ENCODE assay signal across 30 mouse cellular contexts in the genomic region with DNA sequence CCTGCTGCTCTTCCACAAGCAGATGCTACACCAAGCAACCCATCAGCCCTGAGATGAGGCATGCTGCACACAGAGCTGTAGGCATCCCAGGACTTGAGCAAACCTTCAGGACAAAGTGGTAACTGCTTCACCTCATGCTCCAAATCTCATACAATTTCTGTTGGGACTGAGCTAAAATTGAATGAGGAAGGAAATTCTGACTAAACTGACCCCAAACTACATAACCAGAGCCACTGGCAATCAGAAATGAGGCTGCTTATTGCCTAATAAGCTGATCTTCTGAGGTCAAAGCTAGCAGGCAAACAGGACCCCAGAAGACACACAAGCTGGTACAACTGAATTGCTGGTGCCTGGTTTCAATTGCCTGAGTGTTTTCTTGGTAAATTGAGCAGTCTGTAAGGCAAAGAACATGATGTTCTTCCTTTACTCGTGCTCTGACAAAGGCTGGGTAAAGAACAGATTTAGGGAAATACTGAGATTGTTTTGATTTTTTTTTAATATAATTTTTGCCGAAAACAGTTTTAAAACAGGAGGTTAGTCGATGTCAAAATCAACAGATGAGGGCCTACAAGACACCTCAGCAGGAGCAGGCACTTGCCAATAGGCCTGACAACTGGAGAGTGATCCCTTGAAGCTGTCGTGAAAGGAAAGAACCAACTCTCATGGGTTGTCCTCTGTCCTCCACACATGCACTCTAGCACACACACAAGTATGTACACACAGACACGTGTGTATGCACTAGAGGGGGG.
DNase-seq lines count a peak whose midpoint lies in the region; ATAC-seq and TF ChIP-seq lines count a peak whose summit lies in the region.
"Had no signal": no experiment of that assay in that cellular context is flagged by ENCODE, and none has a peak within 500 bp of the region (broad histone marks: within the 10 kb centered on the region; RNA-seq: fewer than 3 reads in every experiment).

No protein-coding gene starts in this region.

- H3K36me3 ChIP-seq in liver, postnatal 0 days (replicated peaks; ENCODE audit: insufficient read depth, low read length), result no peaks in the 10 kb centered on the region
- H3K36me3 ChIP-seq in liver, embryonic 11.5 days (ENCODE audit: control insufficient read depth, insufficient read depth, low read length), result no peaks in the 10 kb centered on the region
- H3K36me3 ChIP-seq: kidney, embryonic 15.5 days; liver, embryonic 15.5 days; midbrain, embryonic 10.5 days; midbrain, embryonic 15.5 days; neural tube, embryonic 12.5 days had no signal

- H3K27ac ChIP-seq in liver, postnatal 0 days (ENCODE audit: low read depth), result no peak overlapping the region
- H3K27ac ChIP-seq in liver, embryonic 11.5 days (ENCODE audit: low read depth, low read length), result no peak overlapping the region
- H3K27ac ChIP-seq: kidney, embryonic 15.5 days; layer of hippocampus, adult 2 months; liver, embryonic 15.5 days; midbrain, embryonic 10.5 days; midbrain, embryonic 15.5 days; neural tube, embryonic 12.5 days; stomach, postnatal 0 days had no signal

- H3K9ac ChIP-seq in liver, postnatal 0 days (replicated peaks), result no peak overlapping the region
- no peak overlapping the region for H3K9ac ChIP-seq in liver, embryonic 11.5 days (ENCODE audit: low read depth, low read length)
- H3K9ac ChIP-seq: forebrain, postnatal 0 days; kidney, embryonic 15.5 days; liver, embryonic 15.5 days; midbrain, embryonic 15.5 days; neural tube, embryonic 12.5 days had no signal

- no peak for TF ChIP-seq CTCF in liver, postnatal 0 days (IDR thresholded peaks at IDR 0.05; ENCODE audit: low read depth)

- WGBS in liver, postnatal 0 days (ENCODE audit: insufficient replicate concordance), result 68% methylated on average over 5 of the region's 5 CpGs
- WGBS in liver, embryonic 11.5 days, result 75% methylated on average over 5 of the region's 5 CpGs

- peak; percentile 36; the same call in 1 of the 2 replicates for ATAC-seq in liver, postnatal 0 days
- ATAC-seq in liver, embryonic 11.5 days (replicated peaks; ENCODE audit: low FRiP score), result no peak
- peak; percentile 48 to 56; a peak in 3 of 4 replicates for ATAC-seq in hematopoietic stem cell, adult 5-6 weeks (replicated peaks in 1 of 2; ENCODE audit: insufficient read depth in 1 of 2, low FRiP score in 2 of 2, low TSS enrichment in 1 of 2, low read depth in 1 of 2, poor library complexity in 2 of 2, severe bottlenecking in 2 of 2)
- ATAC-seq: CD4-positive, CD25-positive, alpha-beta regulatory T cell, adult 4 months; forebrain, postnatal 0 days; hindbrain, embryonic 16.5 days; midbrain, embryonic 15.5 days had no signal

- no peaks in the 10 kb centered on the region for H3K9me3 ChIP-seq in liver, postnatal 0 days (ENCODE audit: low read length)
- no peaks in the 10 kb centered on the region for H3K9me3 ChIP-seq in liver, embryonic 11.5 days (ENCODE audit: control insufficient read depth, low read length)
- H3K9me3 ChIP-seq: kidney, embryonic 15.5 days; liver, embryonic 15.5 days; midbrain, embryonic 10.5 days; midbrain, embryonic 15.5 days; neural tube, embryonic 12.5 days had no signal

- H3K4me2 ChIP-seq in liver, postnatal 0 days (ENCODE audit: low read depth, low read length), result no peak overlapping the region
- H3K4me2 ChIP-seq in liver, embryonic 11.5 days, result no peak overlapping the region
- H3K4me2 ChIP-seq: kidney, embryonic 15.5 days; liver, embryonic 15.5 days; midbrain, embryonic 15.5 days; neural tube, embryonic 12.5 days had no signal

- no peak for TF ChIP-seq EP300 in liver, postnatal 0 days (IDR thresholded peaks at IDR 0.05; ENCODE audit: low read depth)

- no peak for DNase-seq in liver, postnatal 0 days
- DNase-seq in liver, embryonic 11.5 days (ENCODE audit: low spot score), result no peak
- peak; percentile 44 for DNase-seq in lung, postnatal 36 days
- DNase-seq in ovary, adult 18-20 months (ENCODE audit: low spot score), result no peak
- DNase-seq in T-cell, adult 2 months (ENCODE audit: low spot score), result no peak
- DNase-seq in cerebellum, adult 9-11 months, result no peak
- DNase-seq: adrenal gland, postnatal 36 days; cerebellum, adult 8-10 months; cerebellum, postnatal 36 days; embryo, embryonic 11 days; forebrain, postnatal 0 days; heart, postnatal 14 days; kidney, adult 18-20 months; kidney, postnatal 25 days; layer of hippocampus, postnatal 36 days; left cerebral cortex, postnatal 4 days; right cerebral cortex, postnatal 4 days; thymus, adult 2 months; thymus, postnatal 36 days had no signal

- no peaks in the 10 kb centered on the region for H3K4me1 ChIP-seq in liver, postnatal 0 days (ENCODE audit: insufficient read depth)
- no peaks in the 10 kb centered on the region for H3K4me1 ChIP-seq in liver, embryonic 11.5 days (replicated peaks; ENCODE audit: control insufficient read depth, insufficient read depth, low read length)
- H3K4me1 ChIP-seq: kidney, embryonic 15.5 days; liver, embryonic 15.5 days; midbrain, embryonic 10.5 days; midbrain, embryonic 15.5 days; neural tube, embryonic 12.5 days had no signal

- no peak overlapping the region for H3K4me3 ChIP-seq in liver, postnatal 0 days (ENCODE audit: low read depth, low read length)
- H3K4me3 ChIP-seq in liver, embryonic 11.5 days (ENCODE audit: low read depth, low read length), result no peak overlapping the region
- H3K4me3 ChIP-seq: erythroblast, embryonic 14.5 days; kidney, embryonic 15.5 days; layer of hippocampus, adult 2 months; liver, embryonic 15.5 days; midbrain, embryonic 10.5 days; midbrain, embryonic 15.5 days; neural tube, embryonic 12.5 days had no signal

- H3K27me3 ChIP-seq in liver, postnatal 0 days (ENCODE audit: insufficient read depth, low read length), result no peaks in the 10 kb centered on the region
- H3K27me3 ChIP-seq in liver, embryonic 11.5 days (replicated peaks; ENCODE audit: control insufficient read depth, insufficient read depth, low read length), result no peaks in the 10 kb centered on the region
- H3K27me3 ChIP-seq: kidney, embryonic 15.5 days; liver, embryonic 15.5 days; midbrain, embryonic 15.5 days; neural tube, embryonic 12.5 days had no signal
